Mouse (Mus musculus): ENCODE data around the gene Abcb6. TPM values are rescaled to one million over a fixed set of nuclear protein-coding genes. Genes with fewer than 3 reads are reported as not detected.

Abcb6 gene
- polyA plus RNA-seq, 1 experiment from 2014 or later, result 51.9 TPM

DNA sequence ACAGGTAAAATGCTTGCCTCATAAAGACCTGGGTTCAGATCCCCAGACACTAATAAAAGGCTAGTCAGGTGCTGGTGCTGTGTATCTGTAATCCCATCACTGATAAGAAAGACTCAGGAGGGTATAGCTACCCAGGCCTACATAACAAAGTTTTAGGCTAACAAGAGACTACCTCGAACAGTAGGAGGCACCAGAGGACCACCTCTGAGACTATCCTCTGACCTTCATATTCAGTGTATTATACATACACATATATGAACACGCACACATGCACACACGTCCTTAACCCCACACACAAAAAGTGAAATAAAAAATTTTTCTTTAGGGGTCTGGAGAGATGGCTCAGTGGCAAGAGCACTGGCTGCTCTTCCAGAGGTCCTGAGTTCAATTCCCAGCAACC lies 58.0 kb downstream of the Abcb6 start:
- Histone ChIP-seq H3K9me3 (ENCODE audit: control insufficient read depth, low read length) (no peaks in the 10 kb centered on the region), H3K4me1 (replicated peaks; ENCODE audit: control insufficient read depth, insufficient read depth, low read length) (peaks cover 9% of the 10 kb centered on the region), H3K4me3 (replicated peaks; ENCODE audit: low read length) (no peak overlapping the region), H3K36me3 (ENCODE audit: control insufficient read depth, insufficient read depth) (no peaks in the 10 kb centered on the region), H3K4me2 (ENCODE audit: low read length) (no peak overlapping the region), H3K27ac (ENCODE audit: low read length) (no peak overlapping the region), H3K9ac (replicated peaks; ENCODE audit: low read depth, low read length) (no peak overlapping the region), H3K27me3 (replicated peaks; ENCODE audit: control insufficient read depth, insufficient read depth, low read length) (no peaks in the 10 kb centered on the region)
- ATAC-seq, result no peak
- 80% methylated on average over 3 of the region's 3 CpGs for WGBS

Small RNAs within 50 kb of the gene (microRNA-seq; reads per million reads assigned to microRNA genes)
- not detected for gene Gm27943

Other genes with a start within 250 kb of the Abcb6 start
- gene Cfap65, start 244.8 kb downstream of the Abcb6 start, polyA plus RNA-seq (2015; fragmentation: Nextera tagmentation; extraction: Ambion mirVana), result 0.39 and 0.45 TPM in 2 replicates
- gene Ihh, start 228.7 kb downstream of the Abcb6 start, polyA plus RNA-seq (2015; fragmentation: Nextera tagmentation; extraction: Ambion mirVana), result 0.16 TPM in 2 replicates
- gene Nhej1, start 55.2 kb downstream of the Abcb6 start, polyA plus RNA-seq (2015; fragmentation: Nextera tagmentation; extraction: Ambion mirVana), result 6.6 and 8.2 TPM in 2 replicates
- gene Slc23a3, start 46.5 kb downstream of the Abcb6 start, polyA plus RNA-seq (2015; fragmentation: Nextera tagmentation; extraction: Ambion mirVana), result not detected in 2 replicates
- gene Cnppd1, start 37.7 kb downstream of the Abcb6 start, polyA plus RNA-seq (2015; fragmentation: Nextera tagmentation; extraction: Ambion mirVana), result 57.1 and 58.5 TPM in 2 replicates
- gene Retreg2, start 37.6 kb downstream of the Abcb6 start, polyA plus RNA-seq (2015; fragmentation: Nextera tagmentation; extraction: Ambion mirVana), result 91.9 and 102 TPM in 2 replicates
- 41.9 and 47.2 TPM in 2 replicates for gene Zfand2b, start 11.7 kb downstream of the Abcb6 start, polyA plus RNA-seq (2015; fragmentation: Nextera tagmentation; extraction: Ambion mirVana)
- gene Ankzf1, start 11.8 kb upstream of the Abcb6 start, polyA plus RNA-seq (2015; fragmentation: Nextera tagmentation; extraction: Ambion mirVana), result 27.2 and 32.7 TPM in 2 replicates
- gene Atg9a, start 11.8 kb upstream of the Abcb6 start, polyA plus RNA-seq (2015; fragmentation: Nextera tagmentation; extraction: Ambion mirVana), result 46.4 and 48.8 TPM in 2 replicates
- gene Glb1l, start 30.4 kb upstream of the Abcb6 start, polyA plus RNA-seq (2015; fragmentation: Nextera tagmentation; extraction: Ambion mirVana), result 20.7 and 22.0 TPM in 2 replicates
- 130 and 151 TPM in 2 replicates for gene Stk16, start 30.4 kb upstream of the Abcb6 start, polyA plus RNA-seq (2015; fragmentation: Nextera tagmentation; extraction: Ambion mirVana)
- gene Tuba4a, start 39.5 kb upstream of the Abcb6 start, polyA plus RNA-seq (2015; fragmentation: Nextera tagmentation; extraction: Ambion mirVana), result 18.6 and 18.7 TPM in 2 replicates
- not detected in 2 replicates for gene A630095N17Rik, start 51.7 kb upstream of the Abcb6 start, polyA plus RNA-seq (2015; fragmentation: Nextera tagmentation; extraction: Ambion mirVana)
- 51.5 and 59.3 TPM in 2 replicates for gene Dnajb2, start 56.0 kb upstream of the Abcb6 start, polyA plus RNA-seq (2015; fragmentation: Nextera tagmentation; extraction: Ambion mirVana)
- 6.1 and 10.7 TPM in 2 replicates for gene Ptprn, start 84.1 kb upstream of the Abcb6 start, polyA plus RNA-seq (2015; fragmentation: Nextera tagmentation; extraction: Ambion mirVana)
- 29.3 and 76.1 TPM in 2 replicates for gene Resp18, start 98.0 kb upstream of the Abcb6 start, polyA plus RNA-seq (2015; fragmentation: Nextera tagmentation; extraction: Ambion mirVana)
- gene Dnpep, start 137.6 kb upstream of the Abcb6 start, polyA plus RNA-seq (2015; fragmentation: Nextera tagmentation; extraction: Ambion mirVana), result 146 and 150 TPM in 2 replicates
- 1.2 and 1.5 TPM in 2 replicates for gene Des, start 179.9 kb upstream of the Abcb6 start, polyA plus RNA-seq (2015; fragmentation: Nextera tagmentation; extraction: Ambion mirVana)
- 10.7 and 12.9 TPM in 2 replicates for gene Speg, start 194.9 kb upstream of the Abcb6 start, polyA plus RNA-seq (2015; fragmentation: Nextera tagmentation; extraction: Ambion mirVana)

Data from forebrain, embryonic 16.5 days (tissue).